Mouse (Mus musculus): Measurements from ENCODE around the gene Vkorc1. TPM values are rescaled to one million over a fixed set of nuclear protein-coding genes. Genes with fewer than 3 reads are reported as not detected.

Vkorc1 gene
- polyA plus RNA-seq (2021; fragmentation: Nextera tagmentation): 103 and 112 TPM in 2 replicates
- long read RNA-seq, experiment 1, transcript Vkorc1-201 (3 exons, 748 nt): major isoform, 50 of 50 reads
- long read RNA-seq, experiment 1, partial matches to known transcripts: 0 of 50 reads
- long read RNA-seq, experiment 1, other reads (novel, unspliced or antisense): 0 of 50 reads
- long read RNA-seq, experiment 2, transcript Vkorc1-201 (3 exons, 748 nt): major isoform, 6 of 7 reads
- long read RNA-seq, experiment 2, partial matches to known transcripts: 1 of 7 reads
- long read RNA-seq, experiment 2, other reads (novel, unspliced or antisense): 0 of 7 reads

DNA sequence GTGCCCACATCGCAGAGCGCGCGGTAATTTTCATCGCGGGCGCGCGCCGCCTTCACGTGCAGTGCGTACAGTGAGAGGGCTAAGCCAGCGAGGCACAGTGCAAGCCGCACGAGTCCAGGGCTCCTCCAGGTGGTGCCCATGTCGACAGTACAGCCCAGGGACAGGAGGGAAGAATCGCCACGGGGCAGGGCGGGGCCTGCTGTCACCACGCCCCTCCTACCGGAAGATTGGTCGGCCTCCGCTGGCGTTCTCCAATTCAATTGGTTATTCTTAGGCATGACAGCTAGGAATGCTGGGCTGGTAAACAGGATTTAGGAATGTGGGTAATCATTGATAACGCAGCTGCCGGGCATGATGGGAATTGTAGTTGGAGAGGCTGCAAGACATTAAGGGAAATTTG, at the start of gene Vkorc1, which contains the start of gene Gm21974:
Gene Vkorc1 (minus strand): TSS at position 176 of the 400 bp plus-strand sequence.
Gene Gm21974 (minus strand): TSS at position 13 of the 400 bp plus-strand sequence.

DNA sequence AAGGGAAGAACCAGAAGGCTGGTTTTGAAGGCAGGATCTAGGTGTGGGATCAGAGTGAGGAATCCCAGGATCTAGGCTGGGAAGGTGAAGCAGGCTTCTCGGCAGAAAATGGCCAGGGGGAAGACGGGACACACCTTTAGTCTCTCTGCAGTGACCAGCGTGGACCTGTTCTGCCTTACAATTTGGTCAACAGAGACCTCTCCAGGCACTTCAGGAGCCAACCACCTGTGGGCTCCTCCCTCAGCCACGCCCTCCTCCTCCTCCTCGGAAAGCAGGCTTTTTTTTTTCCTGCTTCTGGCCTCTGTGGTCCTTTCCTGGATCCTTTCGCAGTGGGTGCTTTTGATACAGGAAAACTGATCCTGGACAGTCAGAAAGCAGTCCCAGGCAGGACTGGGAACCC, 34.5 kb upstream of the Vkorc1 start, which contains the start of gene Prss8:
Gene Prss8 (minus strand): TSS at position 182 of the 400 bp plus-strand sequence.

DNA sequence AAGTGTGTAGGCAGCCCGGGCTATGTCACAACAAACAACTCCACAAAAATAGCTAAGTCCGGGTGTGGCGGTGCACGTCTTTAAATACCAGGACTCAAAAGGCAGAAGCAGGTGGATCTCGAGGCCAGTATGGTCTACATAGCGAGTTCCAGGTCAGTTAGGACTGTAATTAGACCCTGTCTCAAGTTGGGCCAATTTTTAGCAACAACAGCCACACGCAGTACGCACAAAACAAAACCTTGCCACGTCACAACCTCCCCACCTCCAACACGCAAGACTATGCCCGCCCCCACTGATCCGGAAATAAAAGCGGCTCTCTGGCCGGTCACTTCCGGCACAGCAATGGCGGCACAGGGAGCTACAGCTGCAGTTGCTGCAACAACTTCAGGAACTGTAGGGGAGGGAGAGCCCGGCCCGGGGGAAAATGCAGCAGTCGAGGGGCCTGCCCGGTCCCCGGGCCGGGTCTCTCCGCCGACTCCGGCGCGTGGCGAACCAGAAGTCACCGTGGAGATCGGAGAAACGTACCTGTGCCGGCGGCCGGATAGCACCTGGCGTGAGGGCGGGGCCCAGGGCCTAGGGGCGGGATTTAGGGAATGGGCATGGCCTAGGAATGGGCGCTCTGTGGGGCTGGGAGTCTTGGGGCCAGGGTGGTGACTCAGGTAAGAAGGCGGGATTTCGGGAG, 16.9 kb upstream of the Vkorc1 start, which contains the start of gene Kat8:
Gene Kat8 (plus strand): TSS at position 327 of the 682 bp plus-strand sequence.

DNA sequence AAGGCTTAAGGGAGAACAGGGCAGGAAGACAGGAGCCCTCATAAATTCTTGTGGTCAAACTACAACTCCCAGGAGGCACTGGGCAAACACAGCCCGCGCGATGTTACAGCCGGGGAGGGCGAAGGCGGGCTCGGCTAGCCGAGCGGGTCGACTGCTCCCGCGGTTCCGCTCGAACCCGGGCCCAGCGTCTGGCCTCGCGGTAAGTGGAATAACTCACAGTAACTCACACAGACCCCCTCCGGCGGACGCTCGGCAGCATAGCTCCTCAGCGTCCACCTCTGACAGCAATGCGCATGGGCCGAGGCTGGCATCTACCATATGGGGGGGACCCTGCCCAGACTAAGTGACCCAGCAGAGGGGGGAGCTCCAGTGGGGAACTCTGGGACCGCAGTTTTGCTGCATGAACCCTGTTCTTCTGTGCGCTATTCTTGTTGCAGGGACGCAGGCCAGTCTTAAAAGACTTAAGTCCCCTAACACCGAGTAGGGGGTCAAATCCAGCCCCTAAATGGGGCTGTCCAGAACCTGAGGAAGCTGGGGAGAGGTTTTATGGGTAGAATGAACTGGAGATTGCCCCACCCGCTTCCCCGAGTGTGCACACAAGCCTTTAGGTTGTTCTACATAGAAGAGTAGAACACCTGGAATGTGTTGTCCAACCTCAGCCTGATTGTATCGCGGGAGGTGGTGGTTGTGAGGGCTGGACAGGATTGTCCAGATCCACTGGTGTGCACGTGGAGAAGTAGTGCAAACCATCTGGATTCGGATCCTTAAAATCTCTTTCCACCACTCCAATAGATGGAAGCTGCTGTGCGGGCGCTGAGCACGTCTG, 8.8 kb upstream of the Vkorc1 start, which contains the start of gene Bckdk:
Gene Bckdk (plus strand): TSS at position 112 of the 826 bp plus-strand sequence.

DNA sequence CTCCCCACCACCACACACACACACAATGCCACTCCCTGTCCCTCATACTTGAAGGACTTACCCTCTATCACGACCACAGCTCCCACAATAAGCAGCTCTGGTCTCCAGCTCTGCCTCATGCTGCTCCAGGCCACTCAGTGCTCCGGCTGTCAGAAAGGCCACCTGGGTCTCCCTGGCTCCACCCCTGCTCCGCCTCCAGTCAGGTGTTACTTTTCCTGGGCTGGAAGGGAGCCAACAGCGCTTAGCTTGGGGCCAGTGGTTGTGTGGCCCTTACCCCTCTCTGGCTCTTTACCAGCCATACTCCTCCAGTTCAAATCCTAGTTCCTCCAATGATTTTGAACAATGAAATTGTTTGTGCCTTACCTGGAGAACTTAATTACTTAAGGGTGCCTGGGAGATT, 4.6 kb downstream of the Vkorc1 start, which contains the start of gene Prss53:
Gene Prss53 (minus strand): TSS at position 173 of the 400 bp plus-strand sequence.

DNA sequence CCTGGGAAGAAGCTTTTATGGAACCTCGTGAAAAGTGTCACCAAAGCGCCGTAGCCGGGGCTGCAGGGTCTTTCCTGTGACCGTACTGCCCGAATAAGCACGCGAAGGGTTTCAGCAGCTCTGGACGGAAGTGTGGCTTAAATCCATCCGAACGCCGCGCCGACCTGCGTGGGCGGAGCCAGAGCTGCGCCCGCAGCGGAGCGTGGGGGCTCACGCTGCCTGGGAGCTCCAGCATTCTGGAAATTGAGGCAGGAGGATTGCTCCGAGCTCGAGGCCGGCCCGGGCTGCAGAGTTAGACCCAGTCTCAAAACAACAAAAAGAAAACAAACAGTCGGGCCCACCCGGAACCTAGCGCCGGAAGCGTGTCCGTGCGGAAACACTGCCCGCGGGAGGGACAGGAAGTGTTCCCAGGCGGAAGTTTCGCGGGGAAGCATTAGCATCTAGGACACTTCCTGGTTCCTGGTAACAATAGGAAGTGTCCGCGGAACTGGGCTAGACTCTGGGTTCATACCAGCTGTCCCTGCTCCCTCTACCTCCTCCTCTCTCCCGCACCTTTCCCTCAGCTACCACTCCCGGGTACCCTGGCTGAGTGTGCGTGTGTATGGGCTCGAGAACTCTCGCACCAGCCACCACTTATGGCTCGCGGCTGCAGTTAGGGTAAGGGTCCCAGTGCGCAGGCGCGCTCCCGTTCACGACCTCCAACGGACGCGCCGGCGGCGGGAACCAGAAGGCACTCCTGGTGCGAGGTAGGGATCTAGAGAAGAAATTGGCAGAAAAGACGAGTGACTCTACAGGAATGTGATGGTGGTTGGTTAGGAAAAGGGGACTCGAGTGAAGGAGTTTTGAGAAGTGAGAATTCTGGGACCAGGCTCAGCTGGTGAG, 18.7 kb downstream of the Vkorc1 start, which contains the start of gene Zfp668:
Gene Zfp668 (minus strand): TSS at position 362 of the 882 bp plus-strand sequence.

DNA sequence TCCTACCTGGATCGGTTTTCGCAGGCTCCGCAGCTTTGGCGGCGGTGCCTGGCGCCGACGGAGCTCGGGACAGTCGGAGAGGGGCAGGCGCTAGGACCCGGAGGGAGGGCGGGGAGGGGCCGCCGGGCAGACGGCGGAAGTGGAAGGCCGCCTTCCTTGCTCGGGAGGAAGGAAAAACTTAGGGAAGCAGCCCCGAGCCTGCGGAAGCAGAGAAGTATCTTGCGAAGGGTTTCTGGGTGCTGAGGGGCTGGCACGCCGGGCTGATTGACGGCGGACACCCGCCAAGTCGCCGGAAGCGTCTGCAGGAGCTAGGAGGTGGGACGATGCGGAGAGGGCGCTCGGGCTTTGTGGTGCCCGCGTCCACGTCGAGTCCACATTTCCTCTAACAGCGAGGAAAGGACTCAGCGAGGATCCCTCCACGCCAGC, 19.4 kb downstream of the Vkorc1 start, which contains the start of gene Zfp646:
Gene Zfp646 (plus strand): TSS at position 181 of the 426 bp plus-strand sequence.

Other genes starting within 250 kb of the Vkorc1 start
- gene Bcl7c, start 186.7 kb downstream of the Vkorc1 start, polyA plus RNA-seq (2021; fragmentation: Nextera tagmentation): 5.1 and 6.0 TPM in 2 replicates
- 4.1 and 4.5 TPM in 2 replicates for gene Ctf1, start 182.9 kb downstream of the Vkorc1 start, polyA plus RNA-seq (2021; fragmentation: Nextera tagmentation)
- gene Ctf2, start 163.5 kb downstream of the Vkorc1 start, polyA plus RNA-seq (2021; fragmentation: Nextera tagmentation): 0.08 TPM in 1 of 2 replicates, not detected in the other
- gene Fbxl19, start 151.1 kb downstream of the Vkorc1 start, polyA plus RNA-seq (2021; fragmentation: Nextera tagmentation): 1.0 TPM in 2 replicates
- gene Orai3, start 125.8 kb downstream of the Vkorc1 start, polyA plus RNA-seq (2021; fragmentation: Nextera tagmentation): 31.4 and 32.6 TPM in 2 replicates
- 7.7 and 12.9 TPM in 2 replicates for gene Setd1a, start 118.9 kb downstream of the Vkorc1 start, polyA plus RNA-seq (2021; fragmentation: Nextera tagmentation)
- not detected in 2 replicates for gene Gm49388, start 110.0 kb downstream of the Vkorc1 start, polyA plus RNA-seq (2021; fragmentation: Nextera tagmentation)
- gene Hsd3b7, start 95.0 kb downstream of the Vkorc1 start, polyA plus RNA-seq (2021; fragmentation: Nextera tagmentation): 5.9 and 14.2 TPM in 2 replicates
- gene Stx4a, start 71.3 kb downstream of the Vkorc1 start, polyA plus RNA-seq (2021; fragmentation: Nextera tagmentation): 9.9 and 10.7 TPM in 2 replicates
- 29.2 and 31.2 TPM in 2 replicates for gene Stx1b, start 71.1 kb downstream of the Vkorc1 start, polyA plus RNA-seq (2021; fragmentation: Nextera tagmentation)
- 4.8 and 5.7 TPM in 2 replicates for gene Zfp646, start 19.4 kb downstream of the Vkorc1 start, polyA plus RNA-seq (2021; fragmentation: Nextera tagmentation)
- 9.2 and 11.8 TPM in 2 replicates for gene Zfp668, start 18.8 kb downstream of the Vkorc1 start, polyA plus RNA-seq (2021; fragmentation: Nextera tagmentation)
- 0.75 and 0.94 TPM in 2 replicates for gene Prss53, start 4.6 kb downstream of the Vkorc1 start, polyA plus RNA-seq (2021; fragmentation: Nextera tagmentation)
- gene Gm21974, start 163 bp downstream of the Vkorc1 start, polyA plus RNA-seq (2021; fragmentation: Nextera tagmentation): not detected in 2 replicates
- 53.7 and 57.1 TPM in 2 replicates for gene Bckdk, start 8.5 kb upstream of the Vkorc1 start, polyA plus RNA-seq (2021; fragmentation: Nextera tagmentation)
- 14.9 and 15.5 TPM in 2 replicates for gene Kat8, start 16.9 kb upstream of the Vkorc1 start, polyA plus RNA-seq (2021; fragmentation: Nextera tagmentation)
- gene Prss8, start 34.5 kb upstream of the Vkorc1 start, polyA plus RNA-seq (2021; fragmentation: Nextera tagmentation): 0.41 and 1.6 TPM in 2 replicates
- gene Prss36, start 51.1 kb upstream of the Vkorc1 start, polyA plus RNA-seq (2021; fragmentation: Nextera tagmentation): 17.7 TPM in 2 replicates
- 5.8 TPM in 2 replicates for gene Fus, start 71.8 kb upstream of the Vkorc1 start, polyA plus RNA-seq (2021; fragmentation: Nextera tagmentation)
- gene Pycard, start 98.2 kb upstream of the Vkorc1 start, polyA plus RNA-seq (2021; fragmentation: Nextera tagmentation): 16.7 and 20.5 TPM in 2 replicates
- gene Trim72, start 108.3 kb upstream of the Vkorc1 start, polyA plus RNA-seq (2021; fragmentation: Nextera tagmentation): not detected in 2 replicates
- gene Itgam, start 167.0 kb upstream of the Vkorc1 start, polyA plus RNA-seq (2021; fragmentation: Nextera tagmentation): 3.3 and 3.4 TPM in 2 replicates
- gene Gm49368, start 167.1 kb upstream of the Vkorc1 start, polyA plus RNA-seq (2021; fragmentation: Nextera tagmentation): 0.04 TPM in 1 of 2 replicates, not detected in the other
- 0.14 and 0.23 TPM in 2 replicates for gene Itgax, start 233.9 kb upstream of the Vkorc1 start, polyA plus RNA-seq (2021; fragmentation: Nextera tagmentation)

Measured in layer of hippocampus, adult 6 months (tissue).